Mouse (Mus musculus) spleen, adult 2 months (tissue): ENCODE measurements at regions not wholly inside any gene's neighbourhood (a gene's known extent, or its start where the extent isn't known, plus 50 kb on each side); places are given as distances from the start of the nearest gene placed in this dataset.

Source experiments
- CTCF ChIP-seq: fragments of 200-500 bp; IDR thresholded peaks from 2 replicates; pipeline ENCODE4 v1.5.1; 2011; ENCODE audit warnings: mild to moderate bottlenecking, inconsistent platforms; ENCODE audit not compliant: insufficient read depth, insufficient read length, insufficient replicate concordance; ENCODE audit errors: extremely low read depth
- POLR2A ChIP-seq: fragments of 200-500 bp; IDR thresholded peaks from 2 replicates; pipeline ENCODE4 v1.6.1; 2011; ENCODE audit warnings: low read depth, low read length, inconsistent platforms

- TF ChIP-seq CTCF, result no peak
- no peak for TF ChIP-seq POLR2A
These were observed 122.4 kb upstream of the Bmp2 start for GRCm38 (mm10) chr2:133429369-133430062.
